Mouse (Mus musculus): Measurements from ENCODE around the gene Itgb7. TPM values are rescaled to one million over a fixed set of nuclear protein-coding genes. Genes with fewer than 3 reads are reported as not detected.

Gene Itgb7
- polyA plus RNA-seq, 1 experiment from 2014 or later: 1.2 TPM

GRCm38 (mm10) chr15:102271441-102271840 is 39.7 kb upstream of the Itgb7 start:
- Histone ChIP-seq H3K27me3 (ENCODE audit: insufficient read depth, low read length) (no peaks in the 10 kb centered on the region), H3K4me3 (replicated peaks; ENCODE audit: low read depth, low read length) (no peak overlapping the region), H3K27ac (no peak overlapping the region), H3K9me3 (replicated peaks; ENCODE audit: low read length) (no peaks in the 10 kb centered on the region), H3K36me3 (ENCODE audit: insufficient read depth, low read length) (no peaks in the 10 kb centered on the region), H3K9ac (ENCODE audit: low read depth, low read length) (no peak overlapping the region), H3K4me2 (ENCODE audit: low read length) (0 out of 2 replicates have a peak overlapping the region, but pooled peaks have one; percentile 49), H3K4me1 (replicated peaks; ENCODE audit: insufficient read depth, low read length) (peaks cover 13% of the 10 kb centered on the region)
- no peak for TF ChIP-seq CTCF (IDR thresholded peaks at IDR 0.05; ENCODE audit: low read depth)
- ATAC-seq (replicated peaks; ENCODE audit: low FRiP score, low read depth) (no peak), DNase-seq (ENCODE audit: low spot score) (no peak)
- 43% methylated on average over 3 of the region's 3 CpGs for WGBS

GRCm38 (mm10) chr15:102270274-102270960 is 38.7 kb upstream of the Itgb7 start, which contains the start of gene Gm9918:
TSS of gene Gm9918 (plus strand) at chr15:102270563.
- Histone ChIP-seq H3K27ac (no peak within 1 kb of the TSS), H3K4me3 (replicated peaks; ENCODE audit: low read depth, low read length) (peak within 1 kb of the TSS; percentile 17), H3K9ac (ENCODE audit: low read depth, low read length) (peak within 1 kb of the TSS; percentile 44; the same call in 1 of the 2 replicates), H3K36me3 (ENCODE audit: insufficient read depth, low read length) (no peaks in the 10 kb centered on the region), H3K27me3 (ENCODE audit: insufficient read depth, low read length) (no peaks in the 10 kb centered on the region), H3K4me2 (ENCODE audit: low read length) (peak within 1 kb of the TSS; percentile 49), H3K9me3 (replicated peaks; ENCODE audit: low read length) (no peaks in the 10 kb centered on the region), H3K4me1 (replicated peaks; ENCODE audit: insufficient read depth, low read length) (peaks cover 13% of the 10 kb centered on the region)
- peak; percentile 49 for ATAC-seq (replicated peaks; ENCODE audit: low FRiP score, low read depth)
- no peak for TF ChIP-seq CTCF (IDR thresholded peaks at IDR 0.05; ENCODE audit: low read depth)
- WGBS: 8% methylated on average over 21 of the region's 21 CpGs
- DNase-seq (ENCODE audit: low spot score): no peak

GRCm38 (mm10) chr15:102265548-102265947 is 33.8 kb upstream of the Itgb7 start:
- WGBS: 93% methylated on average over 5 of the region's 5 CpGs

GRCm38 (mm10) chr15:102263037-102263436 is 31.3 kb upstream of the Itgb7 start:
- Histone ChIP-seq H3K4me3 (replicated peaks; ENCODE audit: low read depth, low read length) (no peak overlapping the region), H3K4me1 (replicated peaks; ENCODE audit: insufficient read depth, low read length) (peaks cover 6% of the 10 kb centered on the region; the same call in 1 of the 2 replicates), H3K36me3 (ENCODE audit: insufficient read depth, low read length) (no peaks in the 10 kb centered on the region), H3K27ac (no peak overlapping the region), H3K9ac (ENCODE audit: low read depth, low read length) (no peak overlapping the region), H3K27me3 (ENCODE audit: insufficient read depth, low read length) (no peaks in the 10 kb centered on the region), H3K9me3 (replicated peaks; ENCODE audit: low read length) (no peaks in the 10 kb centered on the region), H3K4me2 (ENCODE audit: low read length) (no peak overlapping the region)
- ATAC-seq (replicated peaks; ENCODE audit: low FRiP score, low read depth) (no peak), DNase-seq (ENCODE audit: low spot score) (no peak)
- 89% methylated on average over 2 of the region's 2 CpGs for WGBS
- TF ChIP-seq CTCF (IDR thresholded peaks at IDR 0.05; ENCODE audit: low read depth): no peak

More at GRCm38 (mm10) chr15:102265548-102265947, 33.8 kb upstream of the Itgb7 start:
- no peak overlapping the region for H3K9ac ChIP-seq (ENCODE audit: low read depth, low read length)
- H3K9me3 ChIP-seq (replicated peaks; ENCODE audit: low read length): no peaks in the 10 kb centered on the region
- peak; percentile 31; the same call in 1 of the 2 replicates for TF ChIP-seq CTCF (IDR thresholded peaks at IDR 0.05; ENCODE audit: low read depth)
- DNase-seq (ENCODE audit: low spot score): no peak
- H3K27ac ChIP-seq: no peak overlapping the region
- no peak overlapping the region for H3K4me2 ChIP-seq (ENCODE audit: low read length)
- no peaks in the 10 kb centered on the region for H3K27me3 ChIP-seq (ENCODE audit: insufficient read depth, low read length)
- no peaks in the 10 kb centered on the region for H3K36me3 ChIP-seq (ENCODE audit: insufficient read depth, low read length)
- no peak for ATAC-seq (replicated peaks; ENCODE audit: low FRiP score, low read depth)
- peaks cover 8% of the 10 kb centered on the region for H3K4me1 ChIP-seq (replicated peaks; ENCODE audit: insufficient read depth, low read length)
- no peak overlapping the region for H3K4me3 ChIP-seq (replicated peaks; ENCODE audit: low read depth, low read length)

GRCm38 (mm10) chr15:102262582-102262981 is 30.8 kb upstream of the Itgb7 start:
- no peak for DNase-seq (ENCODE audit: low spot score)
- no peak for TF ChIP-seq CTCF (IDR thresholded peaks at IDR 0.05; ENCODE audit: low read depth)
- H3K36me3 ChIP-seq (ENCODE audit: insufficient read depth, low read length): no peaks in the 10 kb centered on the region
- H3K27ac ChIP-seq: no peak overlapping the region
- H3K4me2 ChIP-seq (ENCODE audit: low read length): no peak overlapping the region
- H3K4me3 ChIP-seq (replicated peaks; ENCODE audit: low read depth, low read length): no peak overlapping the region
- no peak for ATAC-seq (replicated peaks; ENCODE audit: low FRiP score, low read depth)
- H3K9ac ChIP-seq (ENCODE audit: low read depth, low read length): no peak overlapping the region
- no peaks in the 10 kb centered on the region for H3K27me3 ChIP-seq (ENCODE audit: insufficient read depth, low read length)
- H3K9me3 ChIP-seq (replicated peaks; ENCODE audit: low read length): no peaks in the 10 kb centered on the region
- WGBS: 35% methylated on average over 7 of the region's 7 CpGs
- H3K4me1 ChIP-seq (replicated peaks; ENCODE audit: insufficient read depth, low read length): peaks cover 10% of the 10 kb centered on the region; the same call in 1 of the 2 replicates

- TF ChIP-seq CTCF (IDR thresholded peaks at IDR 0.05; ENCODE audit: low read depth): no peak
- Histone ChIP-seq H3K9me3 (replicated peaks; ENCODE audit: low read length) (no peaks in the 10 kb centered on the region), H3K4me1 (replicated peaks; ENCODE audit: insufficient read depth, low read length) (peaks cover 25% of the 10 kb centered on the region), H3K4me2 (ENCODE audit: low read length) (no peak overlapping the region), H3K27ac (no peak overlapping the region), H3K4me3 (replicated peaks; ENCODE audit: low read depth, low read length) (no peak overlapping the region), H3K27me3 (ENCODE audit: insufficient read depth, low read length) (no peaks in the 10 kb centered on the region), H3K36me3 (ENCODE audit: insufficient read depth, low read length) (no peaks in the 10 kb centered on the region), H3K9ac (ENCODE audit: low read depth, low read length) (no peak overlapping the region)
- WGBS: 29% methylated on average over 11 of the region's 11 CpGs
- DNase-seq (ENCODE audit: low spot score): no peak
- no peak for ATAC-seq (replicated peaks; ENCODE audit: low FRiP score, low read depth)
These were observed 27.0 kb upstream of the Itgb7 start for GRCm38 (mm10) chr15:102258581-102259253.
